Mouse (Mus musculus): ENCODE data around the gene Gm10663. TPM values are rescaled to one million over a fixed set of nuclear protein-coding genes. Genes with fewer than 3 reads are reported as not detected.
A peak's percentile ranks its signal among the peaks of the same experiment; 100 is the strongest.

Gm10663 gene
- total RNA-seq, 1 experiment from 2014 or later: not detected

- ATAC-seq (replicated peaks; ENCODE audit: low read depth, poor library complexity, severe bottlenecking): no peak
Measured at GRCm38 (mm10) chr8:65080731-65081130, 5.9 kb downstream of the Gm10663 start.

- ATAC-seq (replicated peaks; ENCODE audit: low read depth, poor library complexity, severe bottlenecking): no peak
Measured at GRCm38 (mm10) chr8:65085680-65086079, 10.8 kb downstream of the Gm10663 start.

- ATAC-seq (replicated peaks; ENCODE audit: low read depth, poor library complexity, severe bottlenecking): no peak
Measured at GRCm38 (mm10) chr8:65087711-65088110, 12.9 kb downstream of the Gm10663 start.

- no peak for ATAC-seq (replicated peaks; ENCODE audit: low read depth, poor library complexity, severe bottlenecking)
Measured at GRCm38 (mm10) chr8:65088120-65088519, 13.3 kb downstream of the Gm10663 start.

DNA sequence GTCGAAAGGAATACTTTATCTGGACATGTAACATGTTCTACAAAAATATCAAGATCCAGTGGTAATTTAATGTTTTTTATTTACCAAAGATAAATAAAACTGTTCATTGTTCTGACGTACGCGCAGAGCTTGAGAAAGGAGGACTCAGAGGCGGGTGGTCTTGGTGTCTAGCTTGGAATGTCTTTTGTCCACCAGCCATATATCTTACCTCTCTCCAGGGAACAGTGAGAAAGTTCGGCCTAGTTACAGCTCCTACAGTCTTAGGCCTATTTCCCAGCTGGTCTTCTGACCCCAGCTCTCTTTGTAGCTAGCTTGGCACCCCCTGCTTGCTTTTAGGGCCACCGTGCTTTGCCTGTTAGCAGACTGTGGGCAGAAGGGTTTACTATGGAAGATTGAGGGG lies 14.9 kb downstream of the Gm10663 start:
- ATAC-seq (replicated peaks; ENCODE audit: low read depth, poor library complexity, severe bottlenecking): no peak

GRCm38 (mm10) chr8:65097760-65098415 lies 23.1 kb downstream of the Gm10663 start:
- ATAC-seq (replicated peaks; ENCODE audit: low read depth, poor library complexity, severe bottlenecking): no peak

- ATAC-seq (replicated peaks; ENCODE audit: low read depth, poor library complexity, severe bottlenecking): no peak
Measured at GRCm38 (mm10) chr8:65099735-65100134, 24.9 kb downstream of the Gm10663 start.

GRCm38 (mm10) chr8:65103632-65104031 lies 28.8 kb downstream of the Gm10663 start:
- ATAC-seq (replicated peaks; ENCODE audit: low read depth, poor library complexity, severe bottlenecking): no peak

- no peak for ATAC-seq (replicated peaks; ENCODE audit: low read depth, poor library complexity, severe bottlenecking)
Measured at GRCm38 (mm10) chr8:65104041-65104440, 29.2 kb downstream of the Gm10663 start.

DNA sequence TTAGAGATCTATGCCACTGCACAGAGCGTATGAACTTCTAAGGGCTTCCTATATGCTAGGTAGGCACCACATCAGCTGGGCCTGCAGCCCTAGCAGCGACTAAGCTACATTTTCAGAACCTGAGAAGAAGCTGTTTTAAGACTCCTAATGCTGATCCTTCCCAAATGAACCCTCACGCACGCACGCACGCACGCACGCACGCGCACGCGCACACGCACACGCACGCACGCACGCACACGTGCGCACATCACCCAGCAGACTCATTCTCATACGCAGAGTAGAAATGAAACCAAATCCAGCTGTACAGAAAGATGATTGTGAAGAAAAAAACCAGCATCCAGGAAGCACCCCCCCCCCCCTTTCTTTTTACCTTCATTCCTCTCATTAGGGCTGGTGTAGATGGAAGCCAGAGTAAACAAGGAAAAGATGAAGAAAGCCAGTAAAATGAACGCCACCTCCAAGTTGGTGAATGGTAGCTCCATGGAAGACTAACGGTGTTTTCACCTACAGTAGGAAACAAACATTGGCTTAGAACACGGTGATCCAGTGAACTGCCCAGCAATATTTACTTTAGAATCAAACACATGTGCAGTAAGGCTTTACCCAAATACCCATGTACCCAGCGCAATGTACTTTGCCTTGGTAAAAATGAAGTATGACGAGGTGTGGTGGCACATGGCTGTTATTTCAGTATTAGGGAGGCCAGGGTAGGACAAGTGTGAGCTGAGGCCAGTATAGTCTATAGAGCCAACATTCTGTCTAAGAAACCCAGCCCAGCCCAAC lies 33.3 kb downstream of the Gm10663 start:
- no peak for ATAC-seq (replicated peaks; ENCODE audit: low read depth, poor library complexity, severe bottlenecking)

DNA sequence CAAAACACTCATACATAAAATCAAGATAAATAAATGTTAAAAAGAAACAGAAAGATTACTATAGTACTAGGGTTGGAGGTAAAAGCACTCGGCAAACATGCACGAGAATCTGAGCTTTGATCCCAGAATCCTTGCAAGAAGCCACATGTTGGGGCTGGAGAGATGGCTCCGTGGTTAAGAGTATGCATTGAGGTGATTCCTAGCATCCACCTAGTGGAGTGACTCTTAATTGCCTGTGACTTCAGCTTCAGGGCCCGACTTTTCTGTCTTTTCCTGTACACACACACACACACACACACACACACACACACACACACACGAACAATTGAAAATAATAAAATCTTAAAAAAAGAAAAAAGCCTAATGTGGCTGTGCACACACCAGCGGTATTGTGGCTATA lies 34.1 kb downstream of the Gm10663 start:
- ATAC-seq (replicated peaks; ENCODE audit: low read depth, poor library complexity, severe bottlenecking): no peak

- ATAC-seq (replicated peaks; ENCODE audit: low read depth, poor library complexity, severe bottlenecking): peak; percentile 89
Measured at GRCm38 (mm10) chr8:65110285-65110691, 35.5 kb downstream of the Gm10663 start.

DNA sequence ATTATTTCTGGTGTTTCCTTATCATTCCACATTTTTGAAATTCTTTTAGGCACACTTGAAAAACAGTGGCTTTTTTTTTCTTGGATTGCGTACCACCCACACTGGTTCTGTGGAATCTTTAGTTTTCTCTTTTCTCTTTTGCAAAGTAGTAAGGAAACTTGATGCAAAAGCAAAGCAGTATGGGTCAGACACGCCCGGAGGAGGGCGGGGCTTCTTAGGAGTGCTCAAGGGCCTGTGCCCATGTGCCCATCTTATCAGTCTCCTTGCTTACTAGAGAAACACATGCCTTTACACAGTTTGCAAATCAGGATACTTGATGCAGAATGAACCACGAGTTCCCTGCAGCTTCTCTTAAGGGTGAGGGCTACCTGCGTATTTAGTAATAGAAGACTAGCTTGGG lies 37.3 kb downstream of the Gm10663 start:
- 0 out of 2 replicates have a peak, but pooled peaks have one; percentile 36 for ATAC-seq (replicated peaks; ENCODE audit: low read depth, poor library complexity, severe bottlenecking)

GRCm38 (mm10) chr8:65126014-65126413 lies 51.2 kb downstream of the Gm10663 start:
- ATAC-seq (replicated peaks; ENCODE audit: low read depth, poor library complexity, severe bottlenecking): no peak

DNA sequence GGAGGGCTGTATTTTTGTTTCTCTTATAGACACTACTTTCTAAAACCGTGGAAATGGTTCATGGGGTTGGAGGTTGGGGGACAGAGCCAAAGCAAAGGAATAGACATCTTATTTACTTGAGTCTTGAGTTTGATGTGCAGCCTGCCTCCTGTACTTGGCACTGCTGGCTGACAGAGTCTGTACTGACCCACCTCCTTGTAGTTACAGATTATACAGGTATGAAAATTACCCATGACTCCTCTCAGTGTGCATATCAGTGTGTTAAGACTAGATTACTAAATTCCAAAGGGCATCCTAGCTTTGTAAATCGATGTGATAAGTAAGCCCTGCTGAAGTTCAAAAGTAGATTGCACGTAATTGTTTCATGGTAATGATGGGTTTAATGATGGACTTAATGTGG lies 51.6 kb downstream of the Gm10663 start:
- ATAC-seq (replicated peaks; ENCODE audit: low read depth, poor library complexity, severe bottlenecking): no peak

Other genes with a start within 250 kb of the Gm10663 start
- 12.9 and 15.9 TPM in 2 replicates for gene Klhl2, start 225.0 kb upstream of the Gm10663 start, total RNA-seq (2017)
- 14.4 and 16.7 TPM in 2 replicates for gene Tmem192, start 127.8 kb upstream of the Gm10663 start, total RNA-seq (2017)
- not detected in 2 replicates for gene Trim75, start 87.2 kb upstream of the Gm10663 start, total RNA-seq (2017)
- gene Trim61, start 56.5 kb upstream of the Gm10663 start, total RNA-seq (2017): not detected in 2 replicates
- not detected in 2 replicates for gene Trim60, start 56.4 kb upstream of the Gm10663 start, total RNA-seq (2017)
- not detected in 2 replicates for gene Apela, start 37.7 kb upstream of the Gm10663 start, total RNA-seq (2017)
- not detected in 2 replicates for gene BC030870, start 54.5 kb downstream of the Gm10663 start, total RNA-seq (2017)